Mouse (Mus musculus): ENCODE data around the gene Gmnn.

- TF ChIP-seq CTCF (IDR thresholded peaks at IDR 0.05; ENCODE audit: low read depth) = no peak
- no peak for TF ChIP-seq EP300 (IDR thresholded peaks at IDR 0.05; ENCODE audit: low read depth)
These were observed 3.7 kb downstream of the Gmnn start for GRCm38 (mm10) chr13:24757820-24758564.

Data from heart, postnatal 0 days (tissue).